Mouse (Mus musculus) midbrain, postnatal 0 days (tissue): ENCODE results near the gene Setd3. TPM values are rescaled to one million over a fixed set of nuclear protein-coding genes. Genes with fewer than 3 reads are reported as not detected.
A peak's percentile ranks its signal among the peaks of the same experiment; 100 is the strongest.

Source experiments
- ATAC-seq: fragments of 200-750 bp; cut with Nextera tagmentation; 2 replicates; pipeline ENCODE4 v1.8.0; 2017; ENCODE audit warnings: moderate number of reproducible peaks, mild to moderate bottlenecking, moderate TSS enrichment, moderate library complexity; ENCODE audit not compliant: low FRiP score
- DNase-seq: peaks from one replicate; pipeline ENCODE4 v3.0.0-alpha.2; 2015; ENCODE audit warnings: low spot score
- H3K27ac ChIP-seq: fragments of 300-500 bp; sonication (generic); 2 replicates; pipeline ENCODE4 v1.5.1; 2014; ENCODE audit warnings: low read depth, mild to moderate bottlenecking, low read length, mixed read lengths
- H3K27me3 ChIP-seq: fragments of 300-500 bp; sonication (generic); 2 replicates; pipeline ENCODE4 v1.6.1; 2014; ENCODE audit warnings: low read length, control low read depth, mixed read lengths; ENCODE audit not compliant: insufficient read depth
- H3K36me3 ChIP-seq: fragments of 300-500 bp; sonication (generic); 2 replicates; pipeline ENCODE4 v1.6.1; 2014; ENCODE audit warnings: low read length, control low read depth, mixed read lengths; ENCODE audit not compliant: insufficient read depth
- H3K4me1 ChIP-seq: fragments of 300-500 bp; sonication (generic); 2 replicates; pipeline ENCODE4 v1.6.1; 2014; ENCODE audit warnings: mild to moderate bottlenecking, control low read depth, antibody characterized with exemption, low read length, mixed read lengths; ENCODE audit not compliant: insufficient read depth
- H3K4me2 ChIP-seq: fragments of 300-500 bp; sonication (generic); 2 replicates; pipeline ENCODE4 v1.6.1; 2014; ENCODE audit warnings: low read depth, mild to moderate bottlenecking, low read length, mixed read lengths; ENCODE audit not compliant: poor library complexity, severe bottlenecking
- H3K4me3 ChIP-seq: fragments of 300-500 bp; sonication (generic); 2 replicates; pipeline ENCODE4 v1.5.1; 2014; ENCODE audit warnings: low read depth, mild to moderate bottlenecking, low read length, moderate library complexity
- H3K9ac ChIP-seq: fragments of 300-500 bp; sonication (generic); replicated peaks from 2 replicates; pipeline ENCODE4 v1.6.1; 2014; ENCODE audit warnings: mild to moderate bottlenecking, low read length, moderate library complexity, mixed read lengths; ENCODE audit not compliant: poor library complexity, severe bottlenecking
- H3K9me3 ChIP-seq: fragments of 300-500 bp; sonication (generic); 2 replicates; pipeline ENCODE4 v1.6.1; 2016; ENCODE audit warnings: low read length, control low read depth
- CTCF ChIP-seq: IDR thresholded peaks from 2 replicates; pipeline ENCODE4 v1.5.1; 2016; ENCODE audit warnings: antibody characterized with exemption, mild to moderate bottlenecking
- WGBS: fragments of 180-500 bp; shearing (Covaris S2); extraction: QIAGEN DNeasy Blood & Tissue Kit; methylation state at CpG from one replicate; pipeline ENCODE4 v1.1.7; 2014; 5-methylcytosine and 5-hydroxymethylcytosine counted together
- polyA plus RNA-seq: library from polyadenylated mRNA; unstranded; fragments of >200 nt; fragmentation: Nextera tagmentation; extraction: Ambion mirVana; gene quantifications from 2 replicates; pipeline ENCODE4 v1.2.1, GENCODE M21; 2015
- total RNA-seq: library from RNA; depleted of rRNA; stranded (reverse); fragments of >200 nt; gene quantifications from 2 replicates; pipeline ENCODE4 v1.2.3, GENCODE M21; 2014

Setd3 gene
- total and polyA plus RNA-seq, 2 experiments from 2014 or later = 74.6 to 91.2 TPM

- H3K4me1 ChIP-seq = no peaks in the 10 kb centered on the region
- H3K36me3 ChIP-seq = no peaks in the 10 kb centered on the region
- ATAC-seq = no peak
- no peak overlapping the region for H3K4me2 ChIP-seq
- no peak overlapping the region for H3K9ac ChIP-seq
- no peak for TF ChIP-seq CTCF
- H3K4me3 ChIP-seq = no peak overlapping the region
- peak; percentile 6 for DNase-seq
- no peak overlapping the region for H3K27ac ChIP-seq
- no peaks in the 10 kb centered on the region for H3K27me3 ChIP-seq
- no peaks in the 10 kb centered on the region for H3K9me3 ChIP-seq
These were observed 7.8 kb downstream of the Setd3 start for GRCm38 (mm10) chr12:108171336-108171735.

GRCm38 (mm10) chr12:108170467-108170866, 8.6 kb downstream of the Setd3 start:
- no peak overlapping the region for H3K4me2 ChIP-seq
- no peak for TF ChIP-seq CTCF
- no peak for DNase-seq
- H3K4me3 ChIP-seq = no peak overlapping the region
- no peaks in the 10 kb centered on the region for H3K27me3 ChIP-seq
- no peaks in the 10 kb centered on the region for H3K9me3 ChIP-seq
- H3K36me3 ChIP-seq = no peaks in the 10 kb centered on the region
- 81% methylated on average over 3 of the region's 3 CpGs for WGBS
- no peaks in the 10 kb centered on the region for H3K4me1 ChIP-seq
- ATAC-seq = no peak
- H3K9ac ChIP-seq = no peak overlapping the region
- no peak overlapping the region for H3K27ac ChIP-seq

GRCm38 (mm10) chr12:108168909-108169308, 10.2 kb downstream of the Setd3 start:
- H3K4me3 ChIP-seq = no peak overlapping the region
- no peaks in the 10 kb centered on the region for H3K4me1 ChIP-seq
- ATAC-seq (no peak), DNase-seq (no peak)
- TF ChIP-seq CTCF = no peak
- H3K27ac ChIP-seq = no peak overlapping the region
- H3K9ac ChIP-seq = no peak overlapping the region
- no peak overlapping the region for H3K4me2 ChIP-seq
- no peaks in the 10 kb centered on the region for H3K27me3 ChIP-seq
- H3K9me3 ChIP-seq = no peaks in the 10 kb centered on the region
- WGBS = 83% methylated on average over 3 of the region's 3 CpGs
- H3K36me3 ChIP-seq = no peaks in the 10 kb centered on the region

GRCm38 (mm10) chr12:108163706-108164105, 15.4 kb downstream of the Setd3 start:
- WGBS = 74% methylated on average over 3 of the region's 3 CpGs
- Histone ChIP-seq H3K4me1 (no peaks in the 10 kb centered on the region), H3K9me3 (no peaks in the 10 kb centered on the region), H3K36me3 (peaks cover 3% of the 10 kb centered on the region; the same call in 1 of the 2 replicates), H3K4me3 (no peak overlapping the region), H3K27ac (no peak overlapping the region), H3K9ac (no peak overlapping the region), H3K4me2 (no peak overlapping the region), H3K27me3 (no peaks in the 10 kb centered on the region)
- ATAC-seq (no peak), DNase-seq (no peak)
- no peak for TF ChIP-seq CTCF

- Histone ChIP-seq H3K4me3 (no peak overlapping the region), H3K9me3 (no peaks in the 10 kb centered on the region), H3K4me1 (no peaks in the 10 kb centered on the region), H3K27me3 (no peaks in the 10 kb centered on the region), H3K4me2 (no peak overlapping the region), H3K36me3 (peaks cover 5% of the 10 kb centered on the region), H3K9ac (no peak overlapping the region), H3K27ac (no peak overlapping the region)
- 92% methylated on average over 1 of the region's 1 CpGs for WGBS
- DNase-seq = peak; percentile 29
- TF ChIP-seq CTCF = peak; percentile 69
- no peak for ATAC-seq
These were observed 17.1 kb downstream of the Setd3 start for GRCm38 (mm10) chr12:108162036-108162435.

GRCm38 (mm10) chr12:108159863-108160262, 19.3 kb downstream of the Setd3 start:
- Histone ChIP-seq H3K36me3 (peaks cover 17% of the 10 kb centered on the region), H3K4me3 (no peak overlapping the region), H3K27me3 (no peaks in the 10 kb centered on the region), H3K9ac (no peak overlapping the region), H3K4me2 (no peak overlapping the region), H3K9me3 (no peaks in the 10 kb centered on the region), H3K27ac (no peak overlapping the region), H3K4me1 (no peaks in the 10 kb centered on the region)
- peak; percentile 31; the same call in 1 of the 2 replicates for TF ChIP-seq CTCF
- no peak for ATAC-seq
- DNase-seq = no peak
